Mouse (Mus musculus): Measurements from ENCODE around the gene Dync2li1. TPM values are rescaled to one million over a fixed set of nuclear protein-coding genes. Genes with fewer than 3 reads are reported as not detected.
A peak's percentile ranks its signal among the peaks of the same experiment; 100 is the strongest.

Gene Dync2li1
- total RNA-seq, 2 experiments from 2014 or later = 6.8 TPM

GRCm38 (mm10) chr17:84645119-84645518 lies 18.8 kb downstream of the Dync2li1 start:
- DNase-seq (ENCODE audit: low spot score in 2 of 2) = no peak

- no peak for DNase-seq (ENCODE audit: low spot score in 2 of 2)
Observed at GRCm38 (mm10) chr17:84645894-84646293, 19.6 kb downstream of the Dync2li1 start.

GRCm38 (mm10) chr17:84646477-84646876 lies 20.2 kb downstream of the Dync2li1 start:
- DNase-seq (ENCODE audit: low spot score in 2 of 2) = no peak

- DNase-seq (ENCODE audit: low spot score in 2 of 2) = no peak
Observed at GRCm38 (mm10) chr17:84647630-84648029, 21.3 kb downstream of the Dync2li1 start.

- DNase-seq (ENCODE audit: low spot score in 2 of 2) = no peak
Observed at GRCm38 (mm10) chr17:84650302-84651017, 24.2 kb downstream of the Dync2li1 start.

- no peak for DNase-seq (ENCODE audit: low spot score in 2 of 2)
Observed at GRCm38 (mm10) chr17:84653544-84653943, 27.2 kb downstream of the Dync2li1 start.

GRCm38 (mm10) chr17:84656205-84656604 lies 29.9 kb downstream of the Dync2li1 start:
- no peak for DNase-seq (ENCODE audit: low spot score in 2 of 2)

GRCm38 (mm10) chr17:84656653-84657421 lies 30.5 kb downstream of the Dync2li1 start:
- no peak for DNase-seq (ENCODE audit: low spot score in 2 of 2)

- DNase-seq (ENCODE audit: low spot score in 2 of 2) = no peak
Observed at GRCm38 (mm10) chr17:84657422-84657732, 31.1 kb downstream of the Dync2li1 start.

- DNase-seq (ENCODE audit: low spot score in 2 of 2) = no peak
Observed at GRCm38 (mm10) chr17:84657782-84658181, 31.5 kb downstream of the Dync2li1 start.

GRCm38 (mm10) chr17:84658195-84658594 lies 31.9 kb downstream of the Dync2li1 start:
- no peak for DNase-seq (ENCODE audit: low spot score in 2 of 2)

- DNase-seq (ENCODE audit: low spot score in 2 of 2) = no peak
Observed at GRCm38 (mm10) chr17:84658951-84659350, 32.7 kb downstream of the Dync2li1 start.

GRCm38 (mm10) chr17:84665053-84665452 lies 38.8 kb downstream of the Dync2li1 start:
- DNase-seq (ENCODE audit: low spot score in 2 of 2) = no peak

GRCm38 (mm10) chr17:84665691-84666090 lies 39.4 kb downstream of the Dync2li1 start:
- DNase-seq (ENCODE audit: low spot score in 2 of 2) = no peak

GRCm38 (mm10) chr17:84667848-84668247 lies 41.6 kb downstream of the Dync2li1 start:
- DNase-seq (ENCODE audit: low spot score in 2 of 2) = no peak

- DNase-seq (ENCODE audit: low spot score in 2 of 2) = no peak
Observed at GRCm38 (mm10) chr17:84672376-84673369, 46.4 kb downstream of the Dync2li1 start.

- DNase-seq (ENCODE audit: low spot score in 2 of 2) = no peak
Observed at GRCm38 (mm10) chr17:84674048-84674447, 47.8 kb downstream of the Dync2li1 start.

- no peak for DNase-seq (ENCODE audit: low spot score in 2 of 2)
Observed at GRCm38 (mm10) chr17:84675204-84675603, 48.9 kb downstream of the Dync2li1 start.

GRCm38 (mm10) chr17:84675951-84676366 lies 49.7 kb downstream of the Dync2li1 start, which contains the start of gene Abcg8:
Gene Abcg8 (plus strand): TSS chr17:84676302.
- DNase-seq (ENCODE audit: low spot score in 2 of 2) = peak in 1 of 2 experiments; percentile 26

GRCm38 (mm10) chr17:84677595-84677994 lies 51.3 kb downstream of the Dync2li1 start:
- DNase-seq (ENCODE audit: low spot score in 2 of 2) = no peak

- no peak for DNase-seq (ENCODE audit: low spot score in 2 of 2)
Observed at GRCm38 (mm10) chr17:84681670-84682069, 55.4 kb downstream of the Dync2li1 start.
